Mouse (Mus musculus) left cerebral cortex, postnatal 25 days (tissue): ENCODE results near the gene Rab25. TPM values are rescaled to one million over a fixed set of nuclear protein-coding genes. Genes with fewer than 3 reads are reported as not detected.

Source experiments
- DNase-seq, 2 experiments: peaks; one replicate each; pipeline ENCODE4 v3.0.0; 2022; ENCODE audit warnings: low spot score in 2 of 2, mixed read lengths in 1 of 2
- intact Hi-C: fragments of 180-260 bp; cut with DNase I; formaldehyde crosslinking; loops from one replicate; pipeline ENCODE4 v1.15.1; 2025
- total RNA-seq, 2 experiments: library from RNA; stranded (reverse); gene quantifications; 2 replicates each; pipeline ENCODE4 v1.2.3; 2021

Gene Rab25
- total RNA-seq, 2 experiments from 2014 or later = not detected

DNA sequence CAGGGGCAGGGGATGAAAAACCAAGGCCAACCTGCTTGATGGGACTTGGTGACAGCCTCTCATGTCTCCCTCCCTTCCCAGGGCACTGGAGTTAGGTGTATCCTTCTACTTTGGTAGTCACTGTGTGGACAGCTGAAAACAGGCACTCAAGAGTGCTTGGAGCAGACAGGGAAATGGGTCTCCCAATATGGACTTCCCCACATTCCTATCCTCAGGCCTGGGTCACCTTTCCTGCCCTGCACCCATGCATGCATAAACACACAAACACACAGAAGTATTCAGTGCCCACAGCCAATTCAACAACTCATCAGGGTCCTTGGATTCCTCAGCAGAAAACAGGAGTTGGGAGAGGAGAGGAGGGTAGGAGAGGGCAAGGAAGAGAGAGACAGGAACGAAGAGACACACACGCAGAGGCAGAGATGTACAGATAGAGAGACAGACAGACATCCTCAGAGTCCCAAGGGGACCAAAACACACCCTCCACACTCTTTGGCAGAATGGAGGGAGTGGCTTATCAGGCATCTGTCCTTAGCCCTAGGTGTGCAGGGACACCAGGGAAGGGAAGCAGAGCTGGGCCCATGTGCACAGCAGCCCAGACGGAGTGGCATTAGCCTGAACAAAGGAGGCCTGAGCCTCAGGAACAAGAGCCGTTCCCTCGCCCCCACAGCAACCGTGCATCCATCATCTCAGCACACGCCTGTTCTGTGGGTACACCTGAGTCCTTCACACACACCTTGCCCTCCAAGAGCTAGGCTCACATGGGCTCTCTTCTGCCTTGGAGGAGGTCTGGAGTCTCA, 18.7 kb downstream of the Rab25 start:
- intact Hi-C loops = no loop called here

DNA sequence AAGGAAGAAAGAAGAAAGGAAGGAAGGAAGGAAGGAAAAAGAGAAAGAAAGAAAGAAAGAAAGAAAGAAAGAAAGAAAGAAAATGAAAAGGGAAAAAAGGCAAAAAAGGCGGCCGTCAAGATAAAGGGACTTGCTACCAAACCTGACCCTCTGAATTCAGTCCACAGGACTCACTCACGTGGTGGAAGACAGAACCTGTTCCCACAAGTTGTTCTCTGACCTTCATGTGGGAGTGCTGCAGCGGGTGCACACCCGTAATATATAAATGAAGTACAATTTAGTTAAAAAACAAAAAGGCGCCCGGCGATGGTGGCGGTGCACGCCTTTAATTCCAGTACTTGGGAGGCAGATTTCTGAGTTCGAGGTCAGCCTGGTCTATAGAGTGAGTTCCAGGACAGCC, 19.5 kb downstream of the Rab25 start:
- DNase-seq = no peak

More for the DNA sequence above, 18.7 kb downstream of the Rab25 start:
- no peak for DNase-seq

DNA sequence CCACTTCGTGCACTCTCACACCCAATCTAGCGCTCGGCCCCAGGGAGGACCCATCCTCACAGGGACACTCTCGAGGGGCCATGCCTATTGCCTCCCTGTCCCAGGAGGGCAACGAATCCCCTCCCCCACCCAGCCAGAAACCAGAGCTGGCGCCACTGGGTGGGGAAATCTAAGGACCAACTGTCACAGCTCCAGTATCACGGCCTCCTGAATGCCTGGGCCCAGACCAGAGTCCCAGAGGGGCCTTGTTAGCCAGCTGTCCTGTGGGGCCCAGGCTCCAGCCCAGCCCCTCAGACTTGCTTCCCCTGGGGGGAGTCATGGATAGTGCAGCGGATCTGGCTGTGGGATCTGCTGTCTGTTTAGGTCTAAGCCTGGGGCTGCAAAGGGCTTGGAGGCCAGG, 20.5 kb downstream of the Rab25 start:
- DNase-seq = no peak
- intact Hi-C loops = no loop called here

More for the DNA sequence above, 19.5 kb downstream of the Rab25 start:
- intact Hi-C loops = no loop called here

DNA sequence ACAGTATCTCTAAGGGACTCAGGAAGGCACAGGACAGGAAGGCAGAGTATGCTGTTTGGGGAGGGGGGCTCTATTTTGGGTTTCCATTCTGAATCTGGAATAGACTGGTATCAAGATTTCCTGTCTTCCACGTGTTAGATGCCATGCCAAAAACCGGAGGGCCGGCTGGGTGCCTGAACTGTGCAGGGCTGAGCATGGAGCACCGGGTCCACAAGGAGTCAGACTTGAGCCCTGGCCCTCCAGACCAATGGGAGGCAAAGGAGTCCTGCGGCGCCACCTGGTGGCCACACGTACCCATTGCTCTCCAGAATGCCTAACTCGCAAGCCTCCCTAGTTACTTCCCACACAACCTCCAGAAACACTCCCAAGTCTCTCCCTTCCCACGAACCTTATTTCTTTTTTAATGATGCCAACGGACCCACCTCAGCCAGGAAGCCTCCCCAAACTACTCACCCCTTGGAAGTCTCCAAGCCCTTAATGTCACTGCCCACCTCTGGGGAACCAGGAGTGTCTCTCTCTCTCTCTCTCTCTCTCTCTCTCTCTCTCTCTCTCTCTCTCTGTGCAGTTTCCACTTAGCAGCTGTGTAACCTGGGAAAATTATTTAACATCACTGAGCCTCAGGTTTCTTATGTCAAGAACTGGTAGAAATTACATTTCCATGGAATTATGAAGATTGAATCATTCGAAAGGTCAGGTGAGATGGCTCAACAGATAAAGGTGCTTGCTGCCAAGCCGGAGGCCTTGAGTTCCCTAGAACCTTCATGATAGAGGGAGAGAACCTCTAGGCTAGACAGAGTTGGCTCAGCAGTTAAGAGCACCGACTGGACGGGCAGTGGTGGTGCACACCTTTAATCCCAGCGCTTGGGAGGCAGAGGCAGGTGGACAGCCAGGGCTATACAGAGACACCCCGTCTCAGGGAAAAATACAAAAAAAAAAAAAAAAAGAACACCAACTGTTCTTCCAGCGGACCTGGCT, 21.7 kb downstream of the Rab25 start:
- DNase-seq = peak; percentile 75 to 85
- intact Hi-C loops = loop anchor here (1.0 kb wide), 1 partner anchor 43 kb away; no protein-coding TSS in a partner anchor

DNA sequence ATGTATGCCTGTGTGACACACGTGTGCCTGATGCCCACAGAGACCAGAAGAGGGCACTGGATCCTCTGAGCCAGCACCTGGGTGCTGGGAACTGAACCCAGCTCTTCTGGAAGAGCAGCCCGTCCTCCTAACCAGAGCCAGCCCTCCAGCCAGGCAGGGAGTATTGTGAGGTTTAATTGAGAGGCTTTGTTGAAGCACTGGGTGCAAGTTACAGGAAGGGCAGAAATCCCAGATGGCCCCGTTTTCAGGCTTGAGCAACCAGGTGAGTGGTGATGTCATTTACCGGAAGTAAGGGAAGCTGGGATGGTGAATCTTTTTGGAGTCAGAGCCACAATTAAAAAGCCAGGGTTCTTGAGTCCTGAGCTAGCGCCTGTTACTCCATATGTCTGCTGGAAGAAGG, 23.1 kb downstream of the Rab25 start:
- intact Hi-C loops = no loop called here
- no peak for DNase-seq

GRCm38 (mm10) chr3:88523027-88523426, 25.1 kb downstream of the Rab25 start:
- intact Hi-C loops = loop anchor here (2.0 kb wide), 1 partner anchor 116 kb away; no protein-coding TSS in a partner anchor
- no peak for DNase-seq

DNA sequence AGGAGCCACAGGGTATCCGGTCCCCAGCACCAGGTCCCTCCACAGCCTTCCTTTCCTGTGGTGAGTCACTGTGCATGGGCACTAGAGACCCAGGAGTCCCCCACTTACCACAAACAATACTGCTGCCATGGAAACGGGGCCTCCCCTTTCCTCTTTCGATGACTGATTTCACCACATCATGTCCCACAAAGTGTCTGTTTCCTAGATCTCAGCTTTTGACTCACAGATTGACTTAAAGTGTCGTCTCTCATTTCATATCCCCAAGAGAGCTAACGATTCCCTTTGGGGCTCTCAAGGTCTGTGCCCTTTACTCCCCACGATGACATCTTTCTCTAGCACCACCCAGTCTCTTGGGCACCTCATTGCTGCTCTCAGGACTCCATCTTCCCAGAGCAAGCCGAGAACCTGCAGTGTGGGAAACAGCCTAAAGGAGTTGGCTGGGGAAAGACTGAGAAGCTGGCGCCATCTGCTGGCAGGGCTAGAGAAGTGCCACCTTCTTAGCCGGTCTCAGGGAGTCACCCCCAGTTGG, 26.2 kb downstream of the Rab25 start:
- DNase-seq = peak; percentile 56 to 72
- intact Hi-C loops = loop anchor here (1.0 to 2.0 kb wide), 2 partner anchors 39 to 115 kb away; no protein-coding TSS in a partner anchor

- intact Hi-C loops = no loop called here
- DNase-seq = no peak
Observed at GRCm38 (mm10) chr3:88521156-88521555, 26.9 kb downstream of the Rab25 start.

- DNase-seq = no peak
- intact Hi-C loops = no loop called here
Observed at GRCm38 (mm10) chr3:88520078-88520477, 28.0 kb downstream of the Rab25 start.

DNA sequence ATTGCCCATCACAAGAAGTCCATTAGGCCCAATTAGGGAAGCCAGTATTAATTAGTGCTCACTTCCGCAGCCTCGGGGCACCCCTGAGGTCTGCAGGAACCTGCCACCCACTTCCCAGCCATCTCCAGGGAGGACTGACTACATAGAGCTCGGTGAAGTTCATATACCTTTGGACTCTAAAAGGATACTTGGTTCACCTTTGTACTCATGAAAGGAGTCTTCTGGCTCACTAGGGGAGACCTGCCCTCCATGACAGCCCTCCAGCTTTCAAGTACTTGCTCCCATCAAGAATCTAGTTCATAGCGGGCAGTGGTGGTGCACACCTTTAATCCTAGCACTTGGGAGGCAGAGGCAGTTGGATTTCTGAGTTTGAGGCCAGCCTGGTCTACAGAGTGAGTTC, 29.7 kb downstream of the Rab25 start:
- no peak for DNase-seq
- intact Hi-C loops = no loop called here

GRCm38 (mm10) chr3:88516407-88516806, 31.7 kb downstream of the Rab25 start:
- intact Hi-C loops = no loop called here
- no peak for DNase-seq

GRCm38 (mm10) chr3:88515095-88515386, 33.1 kb downstream of the Rab25 start:
- no peak for DNase-seq
- intact Hi-C loops = no loop called here

- DNase-seq = no peak
- intact Hi-C loops = no loop called here
Observed at GRCm38 (mm10) chr3:88514231-88515094, 33.6 kb downstream of the Rab25 start.

- intact Hi-C loops = no loop called here
- DNase-seq = no peak
Observed at GRCm38 (mm10) chr3:88513546-88514115, 34.5 kb downstream of the Rab25 start.

DNA sequence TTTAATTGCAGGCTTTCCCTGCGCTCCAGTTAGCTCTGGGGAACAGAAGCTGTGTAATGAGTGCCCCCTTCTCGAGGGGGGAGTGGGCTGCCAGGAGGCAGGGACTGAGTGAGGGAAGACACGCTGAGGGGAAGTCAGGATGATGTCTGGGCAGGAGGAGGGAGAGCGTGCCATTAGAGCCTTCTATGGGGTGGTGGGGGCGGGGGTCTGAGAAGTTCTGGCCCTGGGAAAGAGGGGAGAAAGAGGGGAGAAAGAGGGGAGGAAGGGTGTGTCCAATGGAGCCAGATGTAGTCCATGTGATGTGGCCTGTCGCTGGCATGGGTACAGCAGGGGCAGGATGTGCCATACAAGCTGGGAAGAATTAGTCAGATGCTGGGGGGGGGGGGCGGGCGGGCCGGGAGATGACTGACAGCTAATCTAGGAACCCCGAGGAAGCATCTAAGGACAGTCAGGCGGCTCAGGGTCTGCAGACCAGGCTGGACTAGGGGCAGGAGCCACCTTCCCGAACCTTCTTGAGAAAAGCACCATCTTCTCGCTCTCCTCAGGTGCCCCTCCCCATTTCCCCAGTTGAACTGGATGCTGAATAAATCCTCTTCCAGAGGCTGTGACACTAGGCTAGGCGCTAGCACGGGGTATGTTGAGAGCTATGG, 35.1 kb downstream of the Rab25 start:
- intact Hi-C loops = no loop called here
- DNase-seq = no peak

DNA sequence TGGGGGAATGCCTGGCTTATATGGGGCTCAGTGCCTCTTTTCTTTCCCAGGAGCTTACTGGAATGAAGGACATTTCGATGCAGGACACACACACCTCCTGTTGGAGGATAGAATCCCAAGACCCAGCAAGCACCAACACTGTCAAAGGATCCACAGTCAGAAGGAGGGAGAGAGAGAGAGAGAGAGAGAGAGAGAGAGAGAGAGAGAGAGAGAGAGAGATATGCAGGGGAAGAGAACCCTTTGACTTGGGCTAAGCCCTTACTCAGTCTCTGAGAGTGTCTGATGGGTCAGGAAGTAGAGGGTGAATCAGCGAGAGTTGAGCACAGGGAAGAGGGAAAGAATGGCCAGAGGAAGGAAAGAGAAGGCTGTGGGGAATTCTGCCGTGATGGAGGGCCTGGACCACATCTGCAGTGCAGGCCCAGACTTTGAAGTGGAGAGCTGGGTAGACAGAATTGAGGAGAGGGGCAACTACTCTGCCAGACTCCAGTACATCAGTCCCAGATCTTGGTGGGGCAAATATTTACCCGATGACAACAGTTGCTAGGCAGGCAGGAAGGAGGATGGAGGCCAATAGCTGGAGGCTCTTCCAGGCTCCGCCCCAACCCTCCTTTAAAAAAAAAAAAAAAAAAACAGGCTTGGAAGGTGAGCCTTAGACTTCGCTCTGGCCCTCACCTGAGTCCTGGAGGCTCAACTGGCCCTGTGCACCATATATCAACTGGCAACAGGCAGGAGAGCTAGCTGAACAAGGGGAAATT, 35.8 kb downstream of the Rab25 start:
- no peak for DNase-seq
- intact Hi-C loops = no loop called here

GRCm38 (mm10) chr3:88511559-88511958, 36.5 kb downstream of the Rab25 start:
- intact Hi-C loops = no loop called here

More at GRCm38 (mm10) chr3:88511559-88511958, 36.5 kb downstream of the Rab25 start:
- no peak for DNase-seq
